Mouse (Mus musculus): ENCODE data around the gene Pex19. TPM values are rescaled to one million over a fixed set of nuclear protein-coding genes. Genes with fewer than 3 reads are reported as not detected.

Pex19 gene
- polyA plus RNA-seq, 1 experiment, result 68.5 TPM

GRCm38 (mm10) chr1:172183915-172184314 lies 57.4 kb downstream of the Pex19 start:
- H3K27ac ChIP-seq (ENCODE audit: control insufficient read depth, insufficient read depth, low read length), result no peak overlapping the region
- peaks cover 70% of the 10 kb centered on the region for H3K36me3 ChIP-seq (ENCODE audit: control insufficient read depth, insufficient read depth, low read length)
- TF ChIP-seq CTCF (IDR thresholded peaks at IDR 0.05; ENCODE audit: borderline replicate concordance, control insufficient read depth, extremely low read depth, insufficient read depth, low read length, poor library complexity) (no peak), POLR2A (IDR thresholded peaks at IDR 0.05; ENCODE audit: control insufficient read depth, extremely low read depth, insufficient read depth, low read length, poor library complexity) (no peak)

More at GRCm38 (mm10) chr1:172183915-172184314, 57.4 kb downstream of the Pex19 start:
- DNase-seq, result no peak
- Histone ChIP-seq H3K4me1 (replicated peaks; ENCODE audit: control insufficient read depth, insufficient read depth, low read length) (no peaks in the 10 kb centered on the region), H3K27me3 (ENCODE audit: control insufficient read depth, insufficient read depth, low read length) (no peaks in the 10 kb centered on the region), H3K4me3 (ENCODE audit: control insufficient read depth, insufficient read depth, low read length) (no peak overlapping the region)

Other genes with a start within 250 kb of the Pex19 start
- 9.5 and 11.6 TPM in 2 replicates for gene Gm10521, start 231.1 kb upstream of the Pex19 start, polyA plus RNA-seq (2012; rRNA removed)
- 46.6 and 52.0 TPM in 2 replicates for gene Slamf6, start 209.2 kb upstream of the Pex19 start, polyA plus RNA-seq (2012; rRNA removed)
- 20.5 and 27.3 TPM in 2 replicates for gene Vangl2, start 98.3 kb upstream of the Pex19 start, polyA plus RNA-seq (2012; rRNA removed)
- gene Nhlh1, start 69.2 kb upstream of the Pex19 start, polyA plus RNA-seq (2012; rRNA removed), result 0.14 and 0.18 TPM in 2 replicates
- gene Copa, start 44.2 kb upstream of the Pex19 start, polyA plus RNA-seq (2012; rRNA removed), result 53.9 and 58.9 TPM in 2 replicates
- 130 and 133 TPM in 2 replicates for gene Ncstn, start 44.0 kb upstream of the Pex19 start, polyA plus RNA-seq (2012; rRNA removed)
- 79.7 and 81.0 TPM in 2 replicates for gene Dcaf8, start 21.3 kb downstream of the Pex19 start, polyA plus RNA-seq (2012; rRNA removed)
- gene Pea15a, start 80.0 kb downstream of the Pex19 start, polyA plus RNA-seq (2012; rRNA removed), result 28.4 and 38.8 TPM in 2 replicates
- gene Casq1, start 93.1 kb downstream of the Pex19 start, polyA plus RNA-seq (2012; rRNA removed), result 0.54 and 1.4 TPM in 2 replicates
- 0.07 TPM in 1 of 2 replicates, not detected in the other for gene Atp1a4, start 131.7 kb downstream of the Pex19 start, polyA plus RNA-seq (2012; rRNA removed)
- 159 and 162 TPM in 2 replicates for gene Igsf8, start 134.9 kb downstream of the Pex19 start, polyA plus RNA-seq (2012; rRNA removed)
- gene Atp1a2, start 171.3 kb downstream of the Pex19 start, polyA plus RNA-seq (2012; rRNA removed), result 24.4 and 28.5 TPM in 2 replicates
- gene Kcnj9, start 202.6 kb downstream of the Pex19 start, polyA plus RNA-seq (2012; rRNA removed), result 1.5 TPM in 2 replicates
- 3.2 and 3.9 TPM in 2 replicates for gene Kcnj10, start 214.5 kb downstream of the Pex19 start, polyA plus RNA-seq (2012; rRNA removed)
- gene Pigm, start 249.8 kb downstream of the Pex19 start, polyA plus RNA-seq (2012; rRNA removed), result 20.8 and 25.3 TPM in 2 replicates

Data from thymus, adult 2 months (tissue).